Mouse (Mus musculus) megakaryocyte, embryonic 14.5 days (primary cell): ENCODE data around the gene Nfatc3.

ENCODE experiments used
- FLI1 ChIP-seq: IDR thresholded peaks from 2 replicates; pipeline ENCODE4 v1.6.1; 2012; ENCODE audit warnings: low read length, inconsistent platforms, mixed read lengths
- GATA1 ChIP-seq: IDR thresholded peaks from 3 replicates; pipeline ENCODE4 v1.6.1; 2012; ENCODE audit warnings: mixed read lengths, low read length, inconsistent platforms, borderline replicate concordance

DNA sequence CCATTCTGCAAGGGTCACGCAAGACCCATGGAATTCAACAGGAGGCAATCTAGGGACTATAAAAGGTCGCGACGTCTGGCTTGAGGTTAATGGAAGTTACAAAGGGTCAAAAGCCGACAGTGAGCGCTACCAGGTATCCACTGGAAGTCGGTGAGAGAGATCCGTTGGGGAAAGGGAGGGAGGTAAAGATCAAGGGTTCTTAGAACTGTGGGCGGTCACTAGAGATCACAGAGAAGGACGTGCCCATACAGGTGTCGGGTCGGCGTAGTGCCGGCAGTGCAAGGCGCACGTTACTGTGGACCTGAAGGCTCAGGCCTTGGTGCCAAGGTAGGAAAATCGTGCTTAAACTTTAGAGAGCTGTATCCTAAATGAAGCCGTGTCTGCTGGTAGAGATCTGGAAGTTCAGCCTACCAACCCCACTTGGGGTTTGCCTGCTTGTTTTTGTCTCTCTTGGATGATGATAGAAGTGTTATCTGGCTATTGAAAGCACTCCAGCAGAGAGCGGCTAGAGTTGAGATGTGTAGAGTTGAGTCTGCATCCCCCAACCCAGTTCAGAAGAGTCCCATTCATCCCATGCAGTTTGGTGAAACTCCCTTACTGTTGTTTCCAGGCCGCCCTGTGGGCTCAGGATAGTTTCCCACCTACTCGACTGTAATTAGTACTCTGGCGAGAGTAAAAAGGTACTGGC is 78.7 kb downstream of the Nfatc3 start:
- TF ChIP-seq GATA1 (no peak), FLI1 (no peak)
